Mouse (Mus musculus) layer of hippocampus, adult 11-12 months (tissue): Measurements from ENCODE around the gene Inf2.

Experiments used
- DNase-seq: peaks from one replicate; pipeline ENCODE4 v3.0.0; 2022; ENCODE audit warnings: low spot score

Gene Inf2

DNA sequence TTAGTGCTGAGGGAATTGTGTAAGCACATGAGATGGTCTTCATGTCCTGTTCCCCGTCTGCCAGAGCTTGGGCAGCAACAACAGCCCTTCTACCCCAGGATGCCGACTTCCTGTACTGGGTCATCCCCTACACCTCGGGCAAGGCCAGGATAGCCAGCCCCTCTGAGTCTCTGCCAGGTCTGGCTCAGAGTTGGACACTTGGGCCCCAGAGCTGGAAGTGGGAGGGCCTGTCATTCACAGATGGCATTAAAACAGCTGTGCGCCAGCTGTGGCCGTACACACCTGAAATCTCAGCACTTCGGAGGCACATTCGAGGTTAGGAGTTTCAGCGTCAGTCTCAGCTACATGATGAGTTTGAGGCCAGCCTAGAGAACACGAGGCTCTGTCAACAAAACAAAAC, 7.9 kb downstream of the Inf2 start:
- no peak for DNase-seq

DNA sequence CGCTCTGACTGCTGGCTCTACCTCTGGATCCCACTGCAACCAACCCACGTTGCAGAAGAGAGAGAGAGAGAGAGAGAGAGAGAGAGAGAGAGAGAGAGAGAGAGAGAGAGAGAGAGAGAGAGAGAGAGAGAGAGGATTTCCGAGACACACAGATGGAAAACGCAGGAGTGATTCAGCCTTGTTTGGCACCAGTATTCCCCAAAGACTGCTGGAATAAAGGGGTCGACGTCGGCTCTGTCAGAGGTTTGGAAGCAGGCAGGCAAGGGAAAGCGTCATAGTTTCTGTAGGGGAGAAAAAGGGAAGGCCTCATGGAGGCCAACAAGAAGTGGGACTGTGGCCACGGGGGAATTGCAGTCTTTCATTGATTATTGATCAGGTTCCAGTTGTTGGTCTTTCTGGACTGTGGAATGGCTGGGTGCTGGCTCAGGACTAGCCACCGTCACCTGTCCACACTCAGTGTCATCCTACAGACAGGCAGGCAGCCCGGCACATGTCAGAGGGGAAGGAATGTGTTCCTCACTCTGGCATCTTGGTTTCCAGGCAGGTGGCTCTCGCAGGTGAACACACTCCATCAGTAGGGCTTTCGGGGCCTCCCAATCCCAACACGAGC, 8.4 kb downstream of the Inf2 start:
- no peak for DNase-seq

DNA sequence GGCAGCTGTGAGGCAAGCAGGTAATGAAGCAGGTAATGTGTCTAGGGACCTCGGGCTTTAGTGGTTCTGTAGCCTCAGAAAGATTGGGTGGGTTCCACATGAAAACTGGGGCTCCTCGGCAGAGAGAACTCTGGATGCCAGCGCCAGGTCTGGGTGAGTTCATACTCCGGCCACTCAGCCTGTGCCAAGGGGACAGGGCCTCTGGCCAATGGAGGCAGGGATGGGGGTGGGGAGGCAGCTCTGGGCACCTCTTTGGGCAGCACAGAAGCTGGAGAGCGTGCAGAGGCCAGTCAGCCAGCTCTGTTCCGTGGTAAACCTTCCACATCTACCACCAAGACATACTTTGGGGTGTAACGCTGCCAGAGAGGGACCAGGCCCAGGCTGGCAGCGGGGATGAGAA, 9.0 kb downstream of the Inf2 start:
- no peak for DNase-seq

DNA sequence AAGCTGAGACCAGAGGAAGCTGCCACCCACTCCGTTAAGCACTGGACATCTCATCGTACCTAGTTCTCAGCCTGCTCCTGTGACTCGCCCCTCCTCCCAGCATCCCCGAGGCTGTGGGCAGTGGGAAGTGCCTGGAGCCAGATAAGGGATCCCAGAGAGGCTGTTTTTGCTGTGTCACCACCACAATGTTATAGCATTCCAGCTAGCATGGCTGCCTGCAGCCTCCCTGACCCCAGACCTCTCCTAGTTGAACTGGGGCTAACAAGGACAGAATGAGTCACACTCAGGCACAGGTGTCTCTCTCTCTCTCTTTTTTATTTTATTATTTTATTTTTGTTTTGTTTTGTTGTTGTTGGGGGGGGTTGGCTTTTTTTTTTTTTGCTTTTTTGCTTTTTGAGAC, 10.6 kb downstream of the Inf2 start:
- no peak for DNase-seq

DNA sequence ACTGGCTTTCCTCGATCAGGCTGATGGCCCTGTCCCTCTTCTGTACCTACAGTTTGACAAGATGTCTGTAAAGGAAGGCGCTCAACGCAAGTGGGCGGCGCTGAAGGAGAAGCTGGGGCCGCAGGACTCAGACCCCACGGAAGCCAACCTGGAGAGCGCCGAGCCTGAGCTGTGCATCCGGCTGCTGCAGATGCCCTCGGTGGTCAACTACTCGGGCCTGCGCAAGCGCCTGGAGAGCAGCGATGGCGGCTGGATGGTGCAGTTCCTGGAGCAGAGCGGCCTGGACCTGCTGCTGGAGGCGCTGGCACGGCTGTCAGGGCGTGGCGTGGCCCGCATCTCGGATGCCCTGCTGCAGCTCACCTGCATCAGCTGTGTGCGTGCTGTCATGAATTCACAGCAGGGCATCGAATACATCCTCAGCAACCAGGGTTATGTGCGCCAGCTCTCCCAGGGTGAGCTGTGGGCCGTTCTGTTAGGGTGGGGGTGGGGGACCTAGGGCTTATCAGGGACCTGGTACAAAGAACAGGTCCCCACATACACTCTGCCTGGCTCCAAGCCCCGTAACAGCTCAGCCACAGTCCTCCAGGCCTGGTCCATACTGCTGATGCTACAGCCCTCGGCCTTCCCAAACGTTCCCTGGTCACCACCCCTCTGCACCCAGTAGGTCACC, 11.5 kb downstream of the Inf2 start:
- no peak for DNase-seq

DNA sequence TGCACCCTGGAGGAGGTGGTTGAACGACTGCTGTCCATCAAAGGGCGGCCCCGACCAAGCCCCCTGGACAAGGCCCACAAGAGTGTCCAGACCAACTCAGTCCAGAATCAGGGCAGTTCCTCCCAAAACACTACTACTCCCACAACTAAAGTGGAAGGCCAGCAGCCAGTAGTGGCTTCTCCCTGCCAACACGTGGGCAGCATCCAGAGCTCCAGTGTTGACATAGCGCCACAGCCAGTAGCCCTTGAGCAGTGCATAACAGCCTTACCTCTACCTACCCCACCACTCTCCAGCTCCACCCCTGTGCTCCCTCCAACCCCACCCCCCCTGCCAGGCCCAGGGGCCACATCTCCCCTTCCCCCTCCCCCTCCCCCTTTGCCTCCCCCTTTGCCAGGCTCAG, 15.4 kb downstream of the Inf2 start:
- no peak for DNase-seq

DNA sequence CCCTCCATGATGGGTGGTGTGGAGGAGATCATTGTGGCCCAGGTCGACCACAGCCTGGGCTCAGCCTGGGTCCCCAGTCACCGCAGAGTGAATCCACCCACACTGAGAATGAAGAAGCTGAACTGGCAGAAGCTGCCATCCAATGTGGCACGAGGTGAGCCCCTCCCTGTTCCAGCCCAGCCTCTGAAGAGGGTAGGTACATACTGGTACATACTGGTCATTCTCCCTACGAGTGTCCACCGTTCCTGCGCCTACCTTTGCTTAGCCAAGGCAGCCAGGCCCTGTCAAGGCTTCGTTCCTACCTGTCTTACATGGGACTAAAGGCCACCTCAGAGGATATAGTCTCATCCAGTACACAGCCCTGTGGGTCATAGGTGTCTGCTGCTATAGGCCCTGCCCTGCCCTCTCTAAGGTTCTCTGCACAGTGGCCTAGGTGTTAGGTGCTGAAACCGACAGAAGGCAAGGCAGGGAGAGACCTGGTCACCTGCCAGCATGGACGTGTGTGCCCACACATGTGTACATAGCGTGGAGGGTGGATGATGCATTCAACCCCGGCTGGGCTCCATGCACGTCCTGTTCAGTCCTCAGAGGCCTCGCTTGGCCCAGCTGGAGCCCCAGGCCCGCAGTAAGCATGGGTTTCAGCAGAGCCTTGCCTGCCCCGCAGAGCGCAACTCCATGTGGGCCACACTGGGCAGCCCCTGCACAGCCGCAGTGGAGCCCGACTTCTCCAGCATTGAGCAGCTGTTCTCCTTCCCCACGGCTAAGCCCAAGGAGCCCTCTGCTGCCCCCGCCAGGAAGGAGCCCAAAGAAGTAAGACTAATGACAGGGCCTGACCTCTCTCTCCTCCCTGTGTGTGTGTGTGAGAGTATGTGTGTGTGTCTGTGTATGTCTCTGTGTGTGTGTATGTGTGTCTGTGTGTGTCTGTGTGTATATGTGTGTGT, 16.4 kb downstream of the Inf2 start:
- DNase-seq, result no peak

DNA sequence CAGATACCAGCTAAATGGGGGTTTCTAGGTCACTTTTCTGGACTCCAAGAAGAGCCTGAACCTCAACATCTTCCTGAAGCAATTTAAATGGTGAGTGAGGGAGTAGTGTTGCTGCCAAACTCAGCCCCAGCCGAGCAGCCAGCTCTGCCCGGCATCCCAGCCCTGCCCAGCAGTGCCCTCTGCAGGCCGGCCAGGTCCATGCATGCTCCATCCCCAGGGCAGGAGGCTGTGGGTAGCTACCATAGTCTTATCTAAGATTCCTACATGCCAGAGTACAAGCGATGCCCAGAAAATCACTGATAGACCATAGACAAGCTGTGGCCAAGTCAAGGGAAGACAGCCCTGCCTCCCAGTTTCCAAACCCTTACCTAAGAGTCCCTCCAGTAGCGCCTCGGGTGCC, 17.2 kb downstream of the Inf2 start:
- peak; percentile 84 for DNase-seq

DNA sequence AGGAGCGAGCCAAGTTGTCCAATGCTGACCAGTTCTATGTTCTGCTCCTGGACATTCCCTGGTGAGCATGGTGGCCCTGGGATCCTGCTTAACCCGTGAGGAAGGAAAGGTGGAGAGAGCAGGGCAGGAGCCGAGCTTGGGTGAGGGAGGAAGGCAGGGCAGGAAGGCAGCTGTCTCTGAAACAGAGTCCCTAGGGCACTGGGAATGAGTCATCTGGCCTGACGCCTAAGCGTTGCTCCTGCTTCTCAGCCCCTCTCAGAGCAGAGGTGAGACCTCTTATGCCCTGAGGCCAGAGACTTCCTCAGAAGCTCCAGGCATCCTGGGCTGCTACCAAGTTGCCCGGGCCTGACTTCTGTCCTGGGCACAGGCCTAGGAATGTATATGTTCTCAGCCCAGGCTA, 18.4 kb downstream of the Inf2 start:
- DNase-seq, result no peak

DNA sequence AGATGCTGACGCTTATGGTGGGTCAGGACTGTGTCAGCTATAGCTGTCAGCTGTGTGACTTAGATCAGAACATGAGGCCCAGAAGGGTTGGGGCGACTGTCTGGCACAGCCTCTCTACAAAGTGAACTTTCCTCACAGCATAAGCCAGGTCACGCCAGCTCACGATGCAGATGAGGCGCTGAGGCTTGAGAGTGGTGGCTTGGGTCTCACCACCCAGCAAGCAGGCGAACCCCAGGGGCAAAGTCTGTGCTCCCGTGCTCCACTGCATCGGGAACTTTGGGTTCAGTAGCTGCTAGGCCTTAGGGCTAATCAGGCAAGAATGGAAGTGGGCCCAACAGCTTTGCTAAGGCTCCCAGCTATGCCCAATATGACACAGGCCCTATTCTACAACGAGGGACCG, 20.4 kb downstream of the Inf2 start:
- no peak for DNase-seq

DNA sequence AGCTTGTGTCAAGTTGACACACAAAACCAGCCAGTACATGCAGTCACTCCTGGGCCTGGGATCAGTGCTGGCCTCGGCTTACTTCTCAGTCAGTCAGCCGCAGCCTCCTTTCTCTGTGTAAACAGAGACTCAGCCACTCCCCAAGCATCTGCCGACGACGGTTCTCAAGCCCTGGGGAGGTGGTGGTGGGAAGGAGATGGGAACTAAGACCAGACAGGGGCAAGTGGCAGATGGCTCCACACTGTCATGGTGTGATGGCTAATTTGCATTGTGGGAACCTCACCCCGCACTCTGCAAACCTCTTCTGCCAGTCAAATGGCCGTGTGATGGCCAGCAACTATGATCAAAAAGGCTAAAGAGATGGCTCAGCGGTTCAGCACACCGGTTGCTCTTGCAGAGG, 28.1 kb downstream of the Inf2 start:
- no peak for DNase-seq

DNA sequence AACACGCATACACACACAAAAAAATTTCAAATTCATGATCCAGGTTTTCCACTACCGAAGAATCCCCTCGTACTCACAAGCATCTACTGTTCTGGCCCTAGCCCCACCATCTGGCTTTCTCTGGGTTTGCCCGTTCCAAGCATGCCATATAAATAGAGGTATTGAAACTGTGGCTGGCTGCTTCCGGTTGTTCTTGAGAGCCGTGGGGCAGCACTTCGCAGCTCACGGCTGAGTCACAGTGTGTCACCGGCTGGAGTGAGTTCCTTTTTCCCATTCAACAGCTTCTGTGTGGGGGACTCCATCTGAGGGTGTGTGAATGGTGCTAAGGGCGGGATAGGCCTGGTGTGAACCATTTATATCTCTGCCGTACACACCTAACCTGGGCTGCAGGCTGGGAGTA, 28.6 kb downstream of the Inf2 start:
- peak; percentile 79 for DNase-seq

DNA sequence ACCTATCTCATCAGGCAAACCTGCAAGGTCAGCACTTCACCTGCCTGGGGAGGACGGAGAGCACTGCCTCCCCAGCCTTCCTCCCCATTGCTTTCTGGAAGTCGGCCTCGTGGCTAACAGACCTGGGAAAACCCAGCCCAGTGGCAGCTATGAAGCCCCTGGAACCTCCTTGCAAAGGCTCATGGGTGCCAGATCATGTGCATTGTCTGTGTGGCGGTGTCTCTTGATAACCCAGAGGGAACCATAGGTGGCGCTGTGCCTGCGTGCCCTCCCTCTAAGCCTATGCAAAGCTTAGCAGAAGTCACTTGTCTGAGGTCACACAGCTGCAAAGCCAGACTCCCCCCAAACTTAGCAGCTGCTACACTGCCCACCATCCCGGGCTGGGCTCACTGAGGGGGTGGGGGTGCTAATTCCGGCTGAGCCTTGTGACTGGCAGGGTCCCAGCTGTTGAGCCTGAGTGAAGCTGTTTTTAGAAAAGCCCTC, 29.4 kb downstream of the Inf2 start:
- DNase-seq, result peak; percentile 78

DNA sequence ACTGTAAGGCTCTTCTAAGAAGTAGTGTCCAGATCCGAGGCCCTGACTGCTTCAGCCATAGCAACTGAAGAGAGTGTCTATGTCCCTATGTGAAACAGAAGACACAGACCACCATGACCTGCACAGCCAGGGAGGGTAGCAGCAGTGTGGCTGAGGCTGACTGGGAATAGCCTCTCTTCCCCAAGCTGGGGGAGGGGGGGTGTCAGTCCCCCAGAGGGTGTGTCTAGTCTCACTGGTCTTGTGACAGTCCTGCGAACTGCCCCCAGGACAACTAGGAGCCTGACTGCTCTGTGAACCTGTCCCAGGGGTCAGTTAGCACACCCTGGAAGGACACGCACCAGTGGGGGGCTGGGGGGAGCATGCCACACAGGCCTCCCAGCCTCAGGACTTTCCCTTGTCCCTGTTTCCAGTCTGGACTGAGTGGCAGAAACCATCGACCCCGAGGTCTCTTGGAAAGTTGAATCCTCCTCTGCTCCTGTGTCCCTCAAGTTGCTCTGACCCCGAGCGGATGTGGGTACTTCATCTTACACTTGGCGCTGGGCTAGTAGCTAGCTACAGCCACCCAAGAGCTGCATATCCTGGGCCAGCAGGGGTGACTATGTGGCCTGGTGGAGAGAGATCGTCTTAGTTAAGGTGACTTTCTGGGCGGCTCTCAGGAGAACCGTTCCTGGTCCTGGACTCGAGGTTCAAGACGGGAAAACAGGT, 30.5 kb downstream of the Inf2 start:
- no peak for DNase-seq

DNA sequence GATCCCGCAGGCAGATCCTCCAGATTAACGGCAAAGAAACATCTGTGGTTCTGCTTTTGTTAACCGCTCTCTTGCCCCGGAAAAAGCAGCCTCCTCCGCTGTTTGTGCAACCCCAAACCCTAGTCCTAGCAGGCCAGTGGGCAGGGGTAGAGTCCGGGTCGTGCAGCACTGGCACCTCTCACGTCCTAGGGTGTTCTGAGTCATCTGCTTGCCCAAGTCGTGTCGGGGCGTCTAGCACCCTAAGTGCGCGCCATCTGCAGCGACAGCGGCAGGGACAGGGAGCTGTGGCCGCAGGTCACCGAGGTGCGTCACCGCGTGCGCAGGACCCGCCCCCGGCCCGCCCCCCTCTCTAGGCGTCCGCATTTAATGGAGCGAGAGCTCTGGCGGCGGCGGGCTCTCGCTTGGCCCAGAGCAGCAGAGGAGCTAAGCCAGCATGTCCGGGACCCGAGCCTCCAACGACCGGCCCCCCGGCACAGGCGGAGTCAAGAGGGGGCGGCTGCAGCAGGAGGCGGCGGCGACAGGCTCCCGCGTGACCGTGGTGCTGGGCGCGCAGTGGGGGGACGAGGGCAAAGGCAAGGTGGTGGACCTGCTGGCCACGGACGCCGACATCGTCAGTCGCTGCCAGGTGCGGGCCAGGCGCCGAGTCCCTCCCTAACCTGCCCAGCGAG, 31.2 kb downstream of the Inf2 start, which contains the start of gene Adssl1:
Gene Adssl1 (plus strand): TSS at position 360 of the 668 bp plus-strand sequence.
- peak; percentile 61 for DNase-seq

DNA sequence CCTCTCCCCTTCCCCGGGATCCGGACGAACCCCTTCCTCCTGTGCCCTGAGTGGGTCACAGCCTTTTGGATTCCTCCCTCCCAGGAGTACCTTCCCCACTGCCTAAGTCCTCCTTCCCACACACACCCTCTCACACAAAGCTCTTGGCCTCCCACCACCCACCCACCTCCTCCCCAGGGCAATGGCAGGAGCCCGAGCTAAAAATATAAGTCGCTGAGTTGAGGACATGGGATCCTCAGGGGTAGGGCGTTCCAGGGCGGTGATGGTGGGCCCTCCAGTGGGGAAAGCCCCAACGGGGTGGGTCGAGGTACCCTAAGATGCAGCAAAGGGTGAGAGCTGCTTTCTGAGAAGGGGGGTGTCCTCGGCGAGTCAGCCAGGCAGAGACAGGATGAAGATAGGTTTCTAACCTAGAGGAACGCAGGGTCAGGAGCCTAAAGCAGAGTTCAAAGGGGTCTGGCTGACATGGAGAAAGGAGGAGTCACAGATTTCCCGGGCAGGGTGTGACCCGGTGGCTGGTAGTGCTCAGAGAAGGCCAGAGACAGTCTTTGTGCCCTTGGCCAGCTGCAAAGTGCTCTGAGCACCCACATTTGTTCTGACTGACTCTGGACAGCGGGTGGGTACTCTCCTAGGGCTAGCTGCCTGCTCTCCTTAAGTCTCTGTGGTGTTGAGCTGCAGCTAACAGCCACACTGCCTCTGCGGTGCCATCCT, 31.9 kb downstream of the Inf2 start:
- no peak for DNase-seq

DNA sequence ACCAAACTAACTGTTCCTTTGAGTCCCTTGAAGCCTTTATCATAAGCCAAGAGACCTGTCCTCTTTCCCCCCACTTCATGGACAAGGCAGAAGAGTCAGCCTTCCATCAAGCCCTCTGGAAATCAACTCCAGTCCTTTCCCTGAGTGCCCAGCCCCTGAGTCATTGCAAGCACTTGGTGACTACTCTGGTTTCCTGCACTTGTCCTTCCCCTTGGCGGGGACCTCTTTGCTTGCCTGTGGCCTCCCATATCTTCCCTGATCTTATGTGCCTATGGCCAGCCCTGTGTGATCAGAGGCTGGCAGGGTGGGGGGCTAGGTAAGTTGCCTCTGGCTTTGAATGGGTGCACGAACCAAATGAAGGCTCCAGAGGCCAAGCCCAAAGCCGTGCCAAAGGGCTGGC, 33.3 kb downstream of the Inf2 start:
- DNase-seq, result no peak

DNA sequence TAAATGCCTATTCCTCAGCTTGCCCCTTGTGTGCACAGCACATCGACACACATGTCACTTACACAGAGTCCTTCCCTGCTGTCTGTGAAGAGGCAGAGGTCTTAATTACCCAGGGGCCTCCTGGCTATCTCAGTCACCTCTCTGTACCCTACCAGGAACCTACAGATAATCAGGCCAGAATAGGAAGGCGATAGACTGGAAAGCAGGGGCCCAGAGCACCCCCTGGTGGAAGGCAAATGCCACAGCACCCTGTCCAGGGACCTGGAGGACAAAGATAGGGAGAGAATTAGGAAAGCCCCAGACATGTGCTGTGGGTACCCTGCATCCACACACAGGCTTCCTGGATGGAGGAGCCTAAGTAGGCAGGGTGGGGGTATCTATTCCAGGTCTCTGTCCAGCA, 35.2 kb downstream of the Inf2 start:
- peak; percentile 66 for DNase-seq

DNA sequence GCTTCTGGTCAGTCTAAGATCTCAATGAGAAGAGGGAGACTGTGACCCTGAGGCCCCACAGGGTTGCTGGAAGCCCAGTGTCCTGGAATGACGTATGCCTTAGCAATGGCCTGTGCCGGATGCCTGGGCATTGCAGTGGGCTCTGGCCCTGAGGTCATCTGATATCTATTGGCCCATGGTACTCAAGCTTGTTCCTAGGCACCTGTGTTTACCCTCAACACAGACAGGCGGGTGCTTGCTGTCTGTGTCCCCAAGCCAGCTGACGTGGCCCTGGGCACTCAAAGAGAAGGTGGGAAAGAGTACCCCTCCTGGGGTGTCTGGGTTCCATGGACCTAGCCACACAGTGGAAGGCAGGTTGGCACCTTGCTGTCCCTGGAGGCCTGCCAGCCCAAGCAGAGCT, 37.1 kb downstream of the Inf2 start:
- DNase-seq, result no peak

DNA sequence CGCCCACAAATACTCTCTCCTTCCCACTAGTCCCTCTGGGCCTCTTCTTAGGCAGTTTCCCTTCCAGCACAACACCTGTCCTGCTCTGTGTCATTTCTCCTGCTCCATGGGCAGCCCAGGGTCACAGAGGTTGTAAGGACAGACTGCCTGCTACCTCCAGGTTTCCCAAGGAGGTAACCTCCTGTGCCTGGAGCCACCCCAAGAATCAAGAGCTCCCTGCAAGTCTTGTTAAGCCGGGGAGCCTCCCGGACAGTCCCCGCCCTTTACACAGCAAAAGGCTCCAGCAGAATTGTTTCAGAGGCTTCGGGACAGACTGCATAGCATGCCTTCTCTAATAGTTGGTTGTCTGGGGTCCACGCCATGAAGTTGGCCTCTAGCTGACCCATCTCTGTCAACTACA, 37.9 kb downstream of the Inf2 start:
- DNase-seq, result no peak
